Comparison of ENCODE assay signal across 18 mouse cellular contexts in the genomic region with DNA sequence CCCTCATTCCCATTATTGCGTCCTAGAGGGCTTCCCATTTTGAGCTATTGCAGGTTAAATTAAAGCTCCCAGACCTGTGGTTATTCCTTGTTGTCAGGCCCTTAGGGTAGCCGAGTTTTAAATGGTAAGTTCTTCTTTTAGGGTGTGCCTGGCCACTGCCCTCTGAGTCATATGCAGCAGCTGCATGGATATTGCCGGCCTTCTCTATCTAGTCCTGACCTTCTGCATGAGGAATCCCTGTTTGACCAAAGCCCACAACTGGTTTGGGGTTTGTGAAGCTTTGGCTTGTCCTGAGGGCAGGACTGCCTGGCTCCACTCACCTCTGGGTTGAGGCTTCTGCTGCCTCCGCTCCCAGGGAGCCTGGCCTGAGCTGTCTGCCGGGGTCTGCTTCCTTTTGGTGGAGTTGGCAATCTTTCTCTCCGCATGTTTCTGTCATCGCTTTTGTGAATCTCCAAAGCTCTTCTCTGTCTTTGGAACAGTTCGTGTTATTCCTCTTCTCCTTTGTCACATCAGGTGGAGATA. TPM values are rescaled to one million over a fixed set of nuclear protein-coding genes. Genes with fewer than 3 reads are reported as not detected.
DNase-seq lines count a peak whose midpoint lies in the region; ATAC-seq and TF ChIP-seq lines count a peak whose summit lies in the region.
"Had no signal": no experiment of that assay in that cellular context is flagged by ENCODE, and none has a peak within 500 bp of the region (broad histone marks: within the 10 kb centered on the region; RNA-seq: fewer than 3 reads in every experiment).

No protein-coding gene starts in this region.

- H3K36me3 ChIP-seq in stomach, embryonic 15.5 days, result peaks cover 9% of the 10 kb centered on the region; the same call in 1 of the 2 replicates
- H3K36me3 ChIP-seq in stomach, postnatal 0 days (ENCODE audit: control insufficient read depth, insufficient read depth, low read length), result peaks cover 6% of the 10 kb centered on the region; the same call in 1 of the 2 replicates
- 0 out of 2 replicates have a peak, but pooled peaks cover 3% of the 10 kb centered on the region for H3K36me3 ChIP-seq in intestine, embryonic 16.5 days (ENCODE audit: control insufficient read depth, insufficient read depth, low read length)
- 0 out of 2 replicates have a peak, but pooled peaks cover 2% of the 10 kb centered on the region for H3K36me3 ChIP-seq in small intestine, adult 2 months (ENCODE audit: control insufficient read depth, insufficient read depth, low read length)
- H3K36me3 ChIP-seq in forebrain, postnatal 0 days (ENCODE audit: insufficient read depth), result no peaks in the 10 kb centered on the region
- H3K36me3 ChIP-seq: liver, embryonic 15.5 days; neural tube, embryonic 15.5 days had no signal

- no peaks in the 10 kb centered on the region for H3K27me3 ChIP-seq in stomach, embryonic 15.5 days (replicated peaks)
- no peaks in the 10 kb centered on the region for H3K27me3 ChIP-seq in stomach, postnatal 0 days (ENCODE audit: control insufficient read depth, insufficient read depth, low read length)
- no peaks in the 10 kb centered on the region for H3K27me3 ChIP-seq in intestine, embryonic 16.5 days (replicated peaks; ENCODE audit: control insufficient read depth, insufficient read depth, low read length)
- no peaks in the 10 kb centered on the region for H3K27me3 ChIP-seq in small intestine, adult 2 months (ENCODE audit: control insufficient read depth, insufficient read depth, low read length)
- H3K27me3 ChIP-seq in forebrain, postnatal 0 days (ENCODE audit: insufficient read depth, low read length), result no peaks in the 10 kb centered on the region
- H3K27me3 ChIP-seq: forebrain, embryonic 13.5 days; heart, embryonic 13.5 days; liver, embryonic 15.5 days; neural tube, embryonic 15.5 days had no signal

- H3K4me1 ChIP-seq in stomach, embryonic 15.5 days, result peaks cover 5% of the 10 kb centered on the region; the same call in 1 of the 2 replicates
- no peaks in the 10 kb centered on the region; the same call in 1 of the 2 replicates for H3K4me1 ChIP-seq in stomach, postnatal 0 days (replicated peaks; ENCODE audit: control insufficient read depth, insufficient read depth)
- H3K4me1 ChIP-seq in intestine, embryonic 16.5 days (ENCODE audit: control insufficient read depth, insufficient read depth, low read length), result peaks cover 22% of the 10 kb centered on the region
- peaks cover 25% of the 10 kb centered on the region; the same call in 1 of the 2 replicates for H3K4me1 ChIP-seq in small intestine, adult 2 months (ENCODE audit: control insufficient read depth, insufficient read depth, insufficient read length, low read length)
- H3K4me1 ChIP-seq in forebrain, postnatal 0 days (ENCODE audit: insufficient read depth), result 0 out of 2 replicates have a peak, but pooled peaks cover 2% of the 10 kb centered on the region
- H3K4me1 ChIP-seq: liver, embryonic 15.5 days had no signal

- TF ChIP-seq CTCF in stomach, postnatal 0 days (IDR thresholded peaks at IDR 0.05; ENCODE audit: low read depth), result no peak
- TF ChIP-seq CTCF in small intestine, adult 2 months (IDR thresholded peaks at IDR 0.05; ENCODE audit: extremely low read depth, insufficient read length, insufficient replicate concordance, low read depth, low read length), result no peak
- no peak for TF ChIP-seq CTCF in forebrain, postnatal 0 days (IDR thresholded peaks at IDR 0.05; ENCODE audit: low read depth)

- no peak overlapping the region for H3K4me3 ChIP-seq in stomach, embryonic 15.5 days (replicated peaks)
- H3K4me3 ChIP-seq in stomach, postnatal 0 days (ENCODE audit: low read depth, low read length), result no peak overlapping the region
- H3K4me3 ChIP-seq in intestine, embryonic 16.5 days (ENCODE audit: low read length), result no peak overlapping the region
- H3K4me3 ChIP-seq in small intestine, adult 2 months (ENCODE audit: low read depth, low read length), result peak overlapping the region; percentile 38
- H3K4me3 ChIP-seq in forebrain, postnatal 0 days (ENCODE audit: low read depth, low read length), result no peak overlapping the region
- H3K4me3 ChIP-seq: forebrain, embryonic 13.5 days; heart, embryonic 13.5 days; layer of hippocampus, adult 2 months; liver, embryonic 15.5 days; neural tube, embryonic 15.5 days had no signal

- WGBS in stomach, embryonic 15.5 days, result 75% methylated on average over 8 of the region's 8 CpGs
- WGBS in stomach, postnatal 0 days, result 59% methylated on average over 8 of the region's 8 CpGs
- 66% methylated on average over 8 of the region's 8 CpGs for WGBS in intestine, embryonic 16.5 days
- 44% methylated on average over 8 of the region's 8 CpGs for WGBS in small intestine, adult 2 months
- WGBS in forebrain, postnatal 0 days, result 86% methylated on average over 8 of the region's 8 CpGs

- ATAC-seq in stomach, embryonic 15.5 days (ENCODE audit: insufficient read depth, low FRiP score, low read depth), result no peak
- ATAC-seq in stomach, postnatal 0 days (ENCODE audit: low FRiP score, low TSS enrichment), result no peak
- ATAC-seq in intestine, embryonic 16.5 days, result peak; percentile 43; the same call in 1 of the 2 replicates
- ATAC-seq in forebrain, postnatal 0 days, result no peak
- ATAC-seq: forebrain, embryonic 13.5 days had no signal

- no peak for TF ChIP-seq POLR2A in small intestine, adult 2 months (IDR thresholded peaks at IDR 0.05; ENCODE audit: low read depth, low read length)

- 0 out of 2 replicates have a peak overlapping the region, but pooled peaks have one; percentile 9 for H3K27ac ChIP-seq in stomach, embryonic 15.5 days
- no peak overlapping the region for H3K27ac ChIP-seq in stomach, postnatal 0 days (replicated peaks)
- no peak overlapping the region for H3K27ac ChIP-seq in intestine, embryonic 16.5 days (ENCODE audit: low read length)
- peak overlapping the region; percentile 88 for H3K27ac ChIP-seq in small intestine, adult 2 months (ENCODE audit: insufficient read depth, low read depth, low read length)
- H3K27ac ChIP-seq in forebrain, postnatal 0 days (ENCODE audit: low read depth, low read length), result no peak overlapping the region
- H3K27ac ChIP-seq: forebrain, embryonic 13.5 days; heart, embryonic 13.5 days; hindbrain, embryonic 14.5 days; kidney, postnatal 0 days; layer of hippocampus, adult 2 months; liver, embryonic 15.5 days; neural tube, embryonic 15.5 days had no signal

- H3K4me2 ChIP-seq in stomach, embryonic 15.5 days, result no peak overlapping the region
- no peak overlapping the region for H3K4me2 ChIP-seq in stomach, postnatal 0 days (replicated peaks; ENCODE audit: low read depth)
- H3K4me2 ChIP-seq in intestine, embryonic 16.5 days (ENCODE audit: low read depth, low read length), result no peak overlapping the region
- no peak overlapping the region for H3K4me2 ChIP-seq in forebrain, postnatal 0 days (ENCODE audit: low read depth)
- H3K4me2 ChIP-seq: forebrain, embryonic 13.5 days; heart, embryonic 13.5 days; hindbrain, embryonic 14.5 days; liver, embryonic 15.5 days; neural tube, embryonic 15.5 days had no signal

- TF ChIP-seq EP300 in stomach, postnatal 0 days (optimal IDR thresholded peaks at IDR 0.05), result no peak

- no peaks in the 10 kb centered on the region for H3K9me3 ChIP-seq in stomach, embryonic 15.5 days
- H3K9me3 ChIP-seq in stomach, postnatal 0 days (ENCODE audit: control insufficient read depth, low read length), result no peaks in the 10 kb centered on the region
- no peaks in the 10 kb centered on the region for H3K9me3 ChIP-seq in intestine, embryonic 16.5 days (ENCODE audit: control insufficient read depth, low read length)
- no peaks in the 10 kb centered on the region for H3K9me3 ChIP-seq in forebrain, postnatal 0 days (ENCODE audit: low read length)
- H3K9me3 ChIP-seq: forebrain, embryonic 13.5 days; heart, embryonic 13.5 days; liver, embryonic 15.5 days; neural tube, embryonic 15.5 days had no signal

- DNase-seq in adrenal gland, adult 2 months, result peak; percentile 36
- no peak for DNase-seq in adrenal gland, postnatal 4 days (ENCODE audit: low spot score in 2 of 2)
- DNase-seq in stomach, postnatal 0 days (ENCODE audit: low spot score), result no peak
- no peak for DNase-seq in forebrain, postnatal 0 days
- no peak for DNase-seq in kidney, adult 8-10 months
- DNase-seq: cerebellum, adult 11 months; cerebellum, postnatal 14 days; heart, postnatal 36 days had no signal

- H3K9ac ChIP-seq in stomach, embryonic 15.5 days, result no peak overlapping the region
- H3K9ac ChIP-seq in stomach, postnatal 0 days (ENCODE audit: low read length), result no peak overlapping the region
- H3K9ac ChIP-seq in intestine, embryonic 16.5 days (ENCODE audit: low read depth, low read length), result no peak overlapping the region
- no peak overlapping the region for H3K9ac ChIP-seq in forebrain, postnatal 0 days
- H3K9ac ChIP-seq: forebrain, embryonic 13.5 days; heart, embryonic 13.5 days; hindbrain, embryonic 14.5 days; liver, embryonic 15.5 days; neural tube, embryonic 15.5 days had no signal

RNA-seq across cellular contexts. Expression of gene Pde5a, which starts 34.6 kb away (rescaled TPM):
- total RNA-seq in adrenal gland, adult 2 months (2021), result 10 to 100 TPM; 46.5 to 48.8 TPM
- polyA plus RNA-seq in adrenal gland, adult 2 months (2012; rRNA removed), result 4.6 and 7.3 TPM in 2 replicates
- total RNA-seq in adrenal gland, postnatal 4 days (2021), result 10 to 100 TPM; 30.7 to 31.2 TPM
- 19.5 and 19.8 TPM in 2 replicates for polyA plus RNA-seq in stomach, embryonic 15.5 days (2015; fragmentation: Nextera tagmentation; extraction: Ambion mirVana)
- 12.0 and 12.8 TPM in 2 replicates for polyA plus RNA-seq in stomach, postnatal 0 days (2015; fragmentation: Nextera tagmentation; extraction: Ambion mirVana)
- 8.4 and 9.0 TPM in 2 replicates for polyA plus RNA-seq in intestine, embryonic 16.5 days (2015; fragmentation: Nextera tagmentation; extraction: Ambion mirVana)
- polyA plus RNA-seq in small intestine, adult 2 months (2012; rRNA removed), result 3.9 and 10.3 TPM in 2 replicates
- 8.7 and 12.5 TPM in 2 replicates for total RNA-seq in forebrain, postnatal 0 days (2014; rRNA removed)
- polyA plus RNA-seq in forebrain, postnatal 0 days (2015; fragmentation: Nextera tagmentation; extraction: Ambion mirVana), result 0.92 and 1.4 TPM in 2 replicates

Comparison
In these comparisons a context has a peak if more than half of its experiments do, and no peak if none do; other contexts are left out.
1. H3K27ac ChIP-seq: peak in stomach, embryonic 15.5 days (single experiment) and small intestine, adult 2 months (single experiment); none in stomach, postnatal 0 days (single experiment), intestine, embryonic 16.5 days (single experiment) and forebrain, postnatal 0 days (single experiment).